Mouse (Mus musculus) thymus, adult 2 months (tissue): ENCODE measurements around the gene Gramd2.

ENCODE experiments used
- CTCF ChIP-seq: fragments of 200-500 bp; IDR thresholded peaks from 2 replicates; pipeline ENCODE4 v1.5.1; 2012; ENCODE audit warnings: mild to moderate bottlenecking, control low read depth, low read length, moderate library complexity, borderline replicate concordance; ENCODE audit not compliant: control insufficient read depth, poor library complexity, insufficient read depth; ENCODE audit errors: extremely low read depth
- POLR2A ChIP-seq: fragments of 200-500 bp; IDR thresholded peaks from 2 replicates; pipeline ENCODE4 v1.6.1; 2012; ENCODE audit warnings: mild to moderate bottlenecking, low read length, control low read depth, moderate library complexity; ENCODE audit not compliant: control insufficient read depth, poor library complexity, insufficient read depth; ENCODE audit errors: extremely low read depth

DNA sequence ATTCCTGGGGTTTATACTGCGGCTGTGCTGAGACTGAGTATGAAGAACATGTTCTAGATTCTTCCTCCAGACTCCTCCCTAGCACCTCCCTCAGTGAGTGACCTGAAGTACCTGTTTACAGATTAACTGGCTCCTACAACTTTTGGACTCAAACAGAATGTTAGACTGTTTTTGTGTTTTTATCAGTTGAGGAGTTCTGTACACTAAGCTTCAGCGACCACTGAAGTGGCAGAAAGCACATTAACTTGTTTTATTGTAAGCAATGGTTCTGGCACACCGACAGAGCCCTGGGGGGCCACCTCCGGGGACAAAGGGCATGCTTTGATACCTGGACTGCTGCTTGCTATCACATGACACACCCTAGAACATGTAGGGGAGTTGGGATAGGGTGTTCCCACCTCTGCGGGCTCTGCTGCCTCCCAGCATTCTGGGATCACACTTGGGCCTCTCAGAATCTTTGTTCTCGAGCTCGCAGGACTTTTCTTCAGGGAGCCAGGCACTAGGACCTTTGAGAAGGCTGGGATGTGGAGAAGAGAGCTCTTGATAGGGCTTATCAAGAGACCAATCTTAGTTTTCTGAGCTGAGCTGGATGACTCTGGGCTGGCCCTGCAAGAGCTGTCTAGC lies 36.4 kb downstream of the Gramd2 start:
- TF ChIP-seq CTCF (no peak), POLR2A (no peak)
